Mouse (Mus musculus): Measurements from ENCODE around the gene Smchd1.

DNA sequence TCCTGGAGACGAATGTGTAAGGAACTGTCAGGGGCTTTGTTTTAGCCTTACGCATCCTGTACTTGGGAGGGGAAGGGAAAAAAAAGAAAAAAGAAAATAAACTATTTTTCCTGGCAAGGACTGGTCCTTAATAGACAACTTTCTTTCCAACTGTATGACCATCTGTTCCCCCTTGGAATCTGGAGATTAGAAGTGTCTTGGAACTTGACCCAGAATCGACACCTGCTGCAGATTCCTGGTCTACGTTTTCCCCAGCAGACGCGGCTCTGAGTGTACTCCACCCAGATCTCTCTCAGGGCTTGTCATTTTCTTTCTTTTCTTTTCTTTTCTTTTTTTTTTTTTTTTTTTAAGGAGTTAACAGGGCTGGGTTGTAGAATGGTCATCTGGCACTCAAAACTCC lies 171.7 kb downstream of the Smchd1 start:
- no peak for TF ChIP-seq POLR2A (IDR thresholded peaks at IDR 0.05; ENCODE audit: control insufficient read depth, low read depth, low read length)
- no peak for TF ChIP-seq CTCF (IDR thresholded peaks at IDR 0.05; ENCODE audit: control insufficient read depth, insufficient read depth, insufficient replicate concordance, low read depth, low read length)
